Mouse (Mus musculus): ENCODE data around the gene Unc119.

Gene Unc119

DNA sequence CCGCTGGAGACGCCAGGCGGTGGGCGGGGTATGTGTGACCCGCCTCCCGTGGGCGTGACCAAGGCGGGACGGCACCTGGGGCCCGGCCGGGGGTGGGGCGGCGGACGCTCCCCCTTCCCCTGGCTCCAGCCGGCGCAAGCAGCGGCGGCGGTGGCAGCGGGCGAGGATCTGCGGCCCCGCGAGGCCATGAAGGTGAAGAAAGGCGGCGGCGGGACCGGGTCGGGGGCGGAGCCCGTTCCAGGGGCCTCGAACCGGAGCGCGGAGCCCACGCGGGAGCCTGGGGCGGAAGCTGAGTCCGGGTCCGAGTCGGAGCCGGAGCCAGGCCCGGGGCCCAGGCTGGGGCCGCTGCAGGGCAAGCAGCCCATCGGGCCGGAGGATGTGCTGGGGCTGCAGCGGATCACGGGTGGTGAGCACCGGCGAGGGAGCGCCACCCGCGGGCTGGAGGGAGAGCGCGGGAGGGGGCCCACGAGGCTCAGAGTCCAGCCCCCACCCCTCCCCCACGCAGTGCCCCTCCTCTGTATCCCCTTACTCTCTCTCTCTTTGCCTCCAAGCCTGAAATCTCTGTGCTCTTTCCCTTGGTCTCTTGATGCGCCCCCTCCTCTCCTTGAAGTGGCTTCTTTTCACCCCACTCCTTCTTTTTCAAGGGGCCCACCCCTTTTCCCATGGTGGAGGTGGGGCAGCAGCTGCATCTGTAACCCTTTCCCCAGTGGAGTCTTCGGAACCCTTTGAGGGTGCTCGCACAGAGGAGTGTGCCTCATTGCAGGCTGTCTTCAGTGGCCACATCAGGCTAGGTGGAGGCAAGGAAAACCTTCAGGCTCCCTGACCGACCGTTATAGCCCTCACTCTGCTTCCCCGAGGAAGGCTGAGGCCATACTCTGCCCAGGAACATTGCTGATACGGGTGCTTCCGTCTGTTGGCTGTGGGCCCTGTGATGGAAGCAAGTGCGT, at the start of gene Unc119:
Unc119 (plus strand) TSS at position 102 of the 947 bp plus-strand sequence.
- no peak for DNase-seq (ENCODE audit: low spot score)

GRCm38 (mm10) chr11:78294585-78294984, 48.7 kb upstream of the Unc119 start:
- no peak for DNase-seq (ENCODE audit: low spot score)

DNA sequence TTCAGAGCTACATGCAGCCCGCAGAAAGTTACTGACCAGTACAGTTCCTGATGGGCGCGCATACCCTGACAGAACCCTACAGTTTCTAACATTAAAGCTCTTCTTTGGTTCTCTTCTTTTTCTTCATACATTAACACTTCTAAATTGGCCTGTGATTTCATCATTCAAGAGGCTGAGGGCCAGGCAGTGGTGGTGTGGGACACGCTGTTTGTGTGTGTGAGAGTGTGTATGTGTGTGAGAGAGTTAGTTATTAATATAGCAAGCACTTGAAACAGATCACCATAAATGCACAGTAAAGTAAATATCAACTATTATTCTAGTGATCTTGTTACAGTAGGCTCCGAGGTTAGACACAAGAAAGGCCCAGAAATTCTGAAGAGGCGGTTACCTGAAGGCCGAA, 42.4 kb upstream of the Unc119 start:
- no peak for DNase-seq (ENCODE audit: low spot score)

GRCm38 (mm10) chr11:78301357-78302084, 41.8 kb upstream of the Unc119 start, which contains the start of gene Spag5:
Spag5 (plus strand) TSS chr11:78301529.
- DNase-seq (ENCODE audit: low spot score) = peak; percentile 45

DNA sequence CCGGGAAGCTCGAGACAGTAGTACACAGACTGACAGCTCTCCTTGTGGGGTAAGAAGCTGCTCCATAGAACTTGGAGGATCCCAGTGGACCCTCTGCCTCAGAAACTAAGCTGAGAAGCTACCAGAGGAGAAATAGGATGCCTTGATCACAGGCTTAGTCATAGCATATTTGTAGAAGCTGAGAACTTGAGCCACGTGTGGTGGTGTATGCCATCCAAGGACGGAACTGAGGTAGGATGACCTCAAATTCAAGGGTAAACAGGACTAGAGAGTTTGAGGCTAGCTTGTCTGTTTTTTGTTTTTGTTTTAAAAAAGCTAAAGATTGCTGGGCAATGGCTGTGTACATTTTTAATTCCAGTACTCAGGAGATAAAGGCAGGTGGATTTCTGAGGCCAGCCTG, 38.0 kb upstream of the Unc119 start:
- DNase-seq (ENCODE audit: low spot score) = no peak

GRCm38 (mm10) chr11:78310861-78311511, 32.3 kb upstream of the Unc119 start:
- no peak for DNase-seq (ENCODE audit: low spot score)

GRCm38 (mm10) chr11:78313662-78314061, 29.6 kb upstream of the Unc119 start:
- no peak for DNase-seq (ENCODE audit: low spot score)

DNA sequence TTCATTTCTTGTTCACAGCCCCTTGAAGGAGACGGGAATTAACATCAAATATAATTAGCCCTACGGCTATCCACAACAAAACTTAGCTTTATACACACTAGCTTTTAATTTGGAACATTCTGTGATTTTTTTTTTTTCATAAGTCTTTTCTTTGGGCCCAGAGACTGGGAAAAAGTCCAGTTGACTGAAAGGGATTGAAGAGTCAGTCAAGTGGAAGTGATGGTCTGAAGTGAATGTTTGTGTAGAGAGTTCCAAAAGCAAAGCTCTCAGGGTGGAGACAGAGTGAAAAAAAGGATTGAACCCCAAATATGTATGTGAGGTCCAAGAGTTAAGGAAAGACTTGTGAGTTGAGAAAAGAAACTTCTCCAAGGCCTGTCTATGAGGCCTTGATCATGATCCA, 24.9 kb upstream of the Unc119 start:
- no peak for DNase-seq (ENCODE audit: low spot score)

DNA sequence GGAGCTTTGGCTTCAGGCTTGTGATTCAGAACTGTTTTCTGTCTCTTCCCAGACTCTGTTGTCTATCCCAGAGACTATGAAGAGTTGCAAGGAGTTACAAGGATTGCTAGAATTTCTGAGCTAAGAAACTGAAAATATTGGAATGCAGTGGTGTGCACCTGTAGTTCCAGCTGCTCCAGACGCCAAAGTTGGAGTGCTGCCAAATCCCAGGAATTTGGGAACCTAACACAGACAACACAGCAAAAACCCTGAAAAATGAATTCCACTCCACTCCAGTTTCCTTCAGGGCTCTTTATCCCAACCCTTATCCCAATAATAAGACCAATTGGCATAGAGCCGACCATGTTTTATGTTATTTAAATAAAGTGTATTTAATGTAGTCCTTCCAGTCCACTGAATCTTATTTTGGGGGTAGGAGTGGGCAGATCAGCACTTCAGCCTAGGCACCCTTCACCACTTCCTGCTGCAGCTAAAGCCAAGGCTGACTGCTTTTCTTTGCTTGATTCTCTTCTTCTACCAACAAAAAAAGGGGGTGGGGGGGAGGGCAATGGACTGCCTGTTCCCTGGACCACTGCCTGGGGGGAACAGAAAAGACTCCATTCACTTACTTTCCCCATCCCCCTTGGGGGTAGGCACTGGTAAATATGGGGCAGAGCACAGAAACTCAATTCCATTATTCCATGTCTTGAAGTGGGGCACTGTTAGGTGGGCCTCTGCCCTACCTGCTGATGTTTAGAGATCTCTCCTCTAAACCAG, 21.0 kb upstream of the Unc119 start:
- no peak for DNase-seq (ENCODE audit: low spot score)

- DNase-seq (ENCODE audit: low spot score) = no peak
Measured at GRCm38 (mm10) chr11:78322860-78323259, 20.4 kb upstream of the Unc119 start, which contains the start of gene Aldoc. Aldoc (plus strand) TSS chr11:78322968.

DNA sequence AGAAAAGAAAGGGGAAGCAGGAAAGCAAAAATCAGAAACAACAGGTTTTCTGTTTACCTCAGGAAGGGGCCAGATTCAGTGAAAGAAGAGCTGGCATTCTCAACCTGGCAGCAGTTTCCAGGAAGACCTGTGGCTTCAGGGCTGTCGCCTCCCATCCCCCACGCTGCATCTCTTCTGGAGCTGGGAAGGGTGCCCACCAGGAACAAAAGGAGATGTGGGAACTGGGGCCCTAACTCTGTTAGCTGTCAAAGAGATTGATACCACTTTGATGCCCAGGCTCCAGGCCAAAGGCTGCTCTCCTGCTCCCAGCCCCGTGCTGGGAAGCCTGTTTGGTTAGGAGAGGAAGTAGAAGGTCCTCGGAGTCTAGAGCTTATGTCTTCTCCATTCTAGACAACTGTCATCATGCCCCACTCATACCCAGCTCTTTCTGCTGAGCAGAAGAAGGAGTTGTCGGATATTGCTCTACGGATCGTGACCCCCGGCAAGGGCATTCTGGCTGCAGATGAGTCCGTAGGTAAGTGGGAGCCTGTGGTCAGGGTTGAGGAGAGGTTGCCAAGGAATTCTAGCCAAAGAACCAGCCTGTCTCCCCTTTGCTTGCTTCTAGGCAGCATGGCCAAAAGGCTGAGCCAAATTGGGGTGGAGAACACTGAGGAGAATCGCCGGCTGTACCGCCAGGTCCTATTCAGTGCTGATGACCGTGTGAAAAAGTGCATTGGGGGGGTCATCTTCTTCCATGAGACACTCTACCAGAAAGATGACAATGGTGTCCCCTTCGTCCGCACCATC, 19.1 kb upstream of the Unc119 start:
- no peak for DNase-seq (ENCODE audit: low spot score)

GRCm38 (mm10) chr11:78324965-78325364, 18.3 kb upstream of the Unc119 start:
- DNase-seq (ENCODE audit: low spot score) = no peak

- DNase-seq (ENCODE audit: low spot score) = no peak
Measured at GRCm38 (mm10) chr11:78327215-78327614, 16.1 kb upstream of the Unc119 start.

DNA sequence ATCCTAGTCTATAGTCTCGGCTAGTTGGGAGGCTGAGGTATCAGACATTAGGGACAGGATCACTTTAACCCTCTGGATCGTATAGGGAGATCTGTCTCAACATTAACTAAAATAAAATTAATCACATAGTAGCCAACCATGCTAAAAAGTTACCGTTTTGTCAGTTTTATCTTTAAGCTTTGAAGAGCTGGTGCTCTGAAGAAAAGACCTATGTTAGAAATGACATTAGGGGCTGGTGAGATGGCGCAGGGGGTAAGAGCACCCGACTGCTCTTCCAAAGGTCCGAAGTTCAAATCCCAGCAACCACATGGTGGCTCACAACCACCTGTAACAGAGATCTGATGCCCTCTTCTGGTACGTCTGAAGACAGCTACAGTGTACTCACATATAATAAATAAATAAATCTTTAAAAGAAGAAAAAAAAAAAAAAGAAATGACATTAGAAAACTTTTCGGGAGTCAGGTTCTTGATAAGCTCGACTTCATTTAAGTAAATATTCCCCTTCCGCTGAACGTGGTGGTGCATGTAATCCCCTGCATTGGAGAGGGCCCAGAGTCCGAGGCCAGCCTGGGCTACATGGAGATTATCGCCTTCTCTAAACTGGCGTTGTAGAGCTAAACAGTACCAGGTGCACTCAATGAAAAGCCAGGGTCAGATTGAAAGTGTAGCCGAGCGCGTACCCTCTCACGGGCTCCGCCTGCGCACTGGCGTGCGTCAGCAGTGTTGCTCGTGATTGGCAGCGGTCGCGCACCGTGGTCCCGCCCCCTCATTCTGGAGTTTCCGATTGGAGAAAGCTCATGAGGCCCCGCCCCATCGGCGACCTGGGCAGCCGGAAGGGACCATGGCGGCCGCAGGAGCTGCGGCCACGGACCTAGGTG, 15.4 kb upstream of the Unc119 start, which contains the start of gene Pigs:
Pigs (plus strand) TSS at position 782 of the 878 bp plus-strand sequence.
- peak; percentile 81 for DNase-seq (ENCODE audit: low spot score)

DNA sequence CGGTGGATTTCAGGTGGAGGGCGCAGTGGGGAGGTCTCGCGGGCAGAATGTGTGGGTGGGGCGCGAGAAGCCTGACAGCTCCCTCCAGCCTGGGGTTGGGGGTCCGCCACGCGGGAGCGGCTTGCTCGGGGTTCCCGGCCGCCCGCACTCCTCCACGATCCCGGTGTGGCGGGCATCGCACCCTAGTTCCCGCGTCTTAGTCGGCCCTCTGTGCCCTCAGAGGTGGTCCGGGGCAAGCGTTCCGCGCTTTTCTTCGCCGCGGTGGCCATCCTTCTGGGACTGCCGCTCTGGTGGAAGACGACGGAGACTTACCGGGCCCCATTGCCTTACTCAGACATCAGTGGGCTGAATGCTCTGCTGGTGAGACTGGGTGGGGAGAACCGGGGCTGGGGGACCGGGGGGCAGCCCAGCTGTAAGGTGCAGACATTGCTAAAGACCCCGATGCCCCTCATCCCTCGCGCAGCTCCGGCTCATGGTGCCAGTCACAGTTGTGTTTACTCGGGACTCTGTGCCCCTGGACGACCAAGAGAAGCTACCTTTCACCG, 14.7 kb upstream of the Unc119 start:
- no peak for DNase-seq (ENCODE audit: low spot score)

- DNase-seq (ENCODE audit: low spot score) = no peak
Measured at GRCm38 (mm10) chr11:78332676-78333075, 10.6 kb upstream of the Unc119 start.

DNA sequence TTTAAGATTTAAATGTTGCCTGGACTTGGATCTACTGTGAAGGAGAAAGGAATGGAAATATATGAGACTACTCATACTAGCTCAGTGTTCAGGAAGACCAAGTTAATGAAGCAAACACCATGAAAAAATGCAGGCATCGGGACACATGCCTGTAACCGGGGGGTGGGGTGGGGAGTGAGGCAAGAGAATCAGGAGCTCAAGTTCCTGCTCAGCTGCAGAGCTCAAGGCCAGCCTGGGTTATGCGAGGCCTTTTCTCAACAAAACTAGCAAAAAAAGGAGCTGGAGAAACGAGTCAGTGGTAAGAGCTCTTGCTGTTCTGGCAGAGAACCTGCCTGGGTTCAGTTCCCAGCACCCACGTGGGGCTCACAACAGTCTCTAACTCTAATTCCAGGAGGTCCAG, 9.3 kb upstream of the Unc119 start:
- DNase-seq (ENCODE audit: low spot score) = no peak

GRCm38 (mm10) chr11:78337040-78337439, 6.2 kb upstream of the Unc119 start:
- DNase-seq (ENCODE audit: low spot score) = no peak

DNA sequence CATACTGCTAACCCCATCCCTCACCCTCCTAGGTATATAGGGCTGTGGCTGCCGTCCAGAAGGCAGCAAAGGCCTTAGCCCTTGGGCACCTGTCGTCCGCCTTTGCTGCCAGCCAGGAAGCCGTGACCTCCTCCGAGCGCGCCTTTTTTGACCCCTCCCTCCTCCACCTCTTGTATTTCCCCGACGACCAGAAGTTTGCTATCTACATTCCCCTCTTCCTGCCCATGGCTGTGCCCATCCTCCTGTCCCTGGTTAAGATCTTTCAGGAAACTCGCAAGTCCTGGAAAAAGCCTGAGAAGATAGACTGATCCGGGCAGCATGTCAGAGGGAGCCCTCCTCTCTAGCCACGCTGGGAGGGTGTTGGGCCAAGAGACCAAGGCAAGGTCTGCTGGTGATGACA, 1.6 kb upstream of the Unc119 start:
- no peak for DNase-seq (ENCODE audit: low spot score)
